Mouse (Mus musculus) left cerebral cortex, adult 18-20 months (tissue): ENCODE measurements around the gene Gatd1. TPM values are rescaled to one million over a fixed set of nuclear protein-coding genes. Genes with fewer than 3 reads are reported as not detected.

Experiments used
- DNase-seq, 2 experiments: peaks; one replicate each; pipeline ENCODE4 v3.0.0; 2021 to 2022; ENCODE audit warnings: low spot score in 2 of 2, mixed read lengths in 1 of 2
- total RNA-seq, 2 experiments: library from RNA; stranded (reverse); gene quantifications; 2 replicates each; pipeline ENCODE4 v1.2.3; 2021

Gene Gatd1
- total RNA-seq, 2 experiments from 2014 or later: 40.4 to 45.1 TPM

GRCm38 (mm10) chr7:141392552-141393222 lies 21.2 kb downstream of the Gatd1 start:
- no peak for DNase-seq

DNA sequence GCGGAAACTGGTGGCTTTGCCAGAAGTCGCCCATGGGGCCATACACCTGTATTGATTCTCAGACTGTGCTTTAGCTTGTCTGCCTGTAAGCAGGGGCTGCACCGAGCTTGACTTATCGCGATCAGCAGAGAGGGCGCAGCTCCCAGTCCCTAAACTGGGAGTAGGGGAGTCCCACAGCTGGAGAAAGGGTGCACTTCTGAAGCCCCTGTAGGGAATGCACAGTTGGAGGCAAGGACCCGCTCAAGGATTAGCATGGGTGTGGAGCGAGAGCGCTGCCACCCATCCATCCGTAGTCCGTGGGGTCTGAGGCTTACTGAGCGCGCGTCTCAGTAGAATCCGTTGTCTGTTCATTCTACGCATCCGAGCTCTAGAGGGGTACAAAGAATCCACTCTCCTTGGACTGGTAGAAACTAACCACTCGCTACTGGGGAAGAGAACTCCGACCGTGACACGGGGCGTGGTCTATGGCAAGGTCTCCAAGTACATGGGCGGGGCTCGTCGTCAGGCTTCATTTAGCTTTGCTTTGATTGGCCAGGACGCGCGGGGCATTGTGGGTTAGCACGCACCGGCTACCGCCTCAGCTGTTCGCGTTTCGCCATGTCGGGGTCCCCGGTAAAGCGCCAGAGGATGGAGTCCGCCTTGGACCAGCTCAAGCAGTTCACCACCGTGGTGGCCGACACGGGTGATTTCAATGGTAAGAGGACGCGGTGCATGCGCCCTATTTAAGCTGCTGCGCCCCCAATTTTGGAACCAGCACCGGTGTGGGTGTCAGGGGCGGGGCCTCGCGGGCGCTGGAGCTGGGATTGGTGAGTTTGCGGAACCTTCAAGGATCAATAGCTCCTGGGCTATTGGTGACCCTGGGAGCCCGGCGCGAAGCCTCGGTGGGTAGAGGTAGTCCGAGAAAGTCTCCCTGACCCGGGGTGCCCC lies 22.0 kb downstream of the Gatd1 start, which contains the start of gene Taldo1:
TSS of gene Taldo1 (plus strand) at position 575 of the 927 bp plus-strand sequence.
- DNase-seq: peak; percentile 96 to 97

DNA sequence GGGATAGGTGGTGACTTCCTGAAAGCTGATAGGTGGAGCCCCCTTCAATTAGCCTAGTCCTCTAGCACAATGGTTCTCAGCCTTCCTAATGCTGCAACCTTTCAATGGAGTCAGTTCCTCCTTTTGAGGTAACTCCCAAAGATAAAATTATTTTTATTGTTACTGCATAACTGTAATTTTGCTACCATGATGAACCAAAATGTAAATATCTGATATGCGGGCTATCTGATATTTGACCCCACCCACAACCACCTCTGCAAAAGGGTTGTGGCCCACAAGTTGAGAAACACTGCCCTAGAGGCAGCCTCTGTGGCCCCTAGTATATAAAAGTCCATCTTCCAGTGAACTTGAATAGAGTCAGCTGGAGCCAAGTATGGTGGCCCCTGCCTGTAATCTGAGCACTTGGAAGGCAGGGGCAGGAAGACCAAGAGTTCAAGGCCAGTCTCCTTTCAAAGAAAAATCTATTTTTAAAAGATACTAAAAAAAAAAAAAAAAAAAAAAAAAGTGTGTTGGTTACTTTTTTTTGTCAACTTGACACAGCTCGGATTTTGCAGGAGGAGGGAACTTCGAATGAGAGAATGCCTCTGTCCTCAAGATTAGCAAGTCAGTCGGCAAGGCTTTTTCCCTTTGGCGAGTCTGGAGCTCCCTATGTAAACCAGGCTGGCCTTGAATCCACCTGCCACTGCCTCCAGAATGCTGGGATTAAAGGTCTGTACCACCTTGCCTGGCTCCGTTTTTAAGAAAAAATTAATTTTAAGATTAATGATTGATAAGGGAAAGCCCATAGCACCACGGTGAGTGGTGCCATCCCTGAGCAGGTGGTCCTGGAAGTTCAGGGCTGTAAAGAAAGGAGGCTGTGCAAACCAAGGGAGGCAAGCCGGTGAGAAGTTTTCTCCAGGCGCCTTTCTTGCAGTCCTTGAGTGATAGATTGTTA lies 23.3 kb downstream of the Gatd1 start:
- no peak for DNase-seq

DNA sequence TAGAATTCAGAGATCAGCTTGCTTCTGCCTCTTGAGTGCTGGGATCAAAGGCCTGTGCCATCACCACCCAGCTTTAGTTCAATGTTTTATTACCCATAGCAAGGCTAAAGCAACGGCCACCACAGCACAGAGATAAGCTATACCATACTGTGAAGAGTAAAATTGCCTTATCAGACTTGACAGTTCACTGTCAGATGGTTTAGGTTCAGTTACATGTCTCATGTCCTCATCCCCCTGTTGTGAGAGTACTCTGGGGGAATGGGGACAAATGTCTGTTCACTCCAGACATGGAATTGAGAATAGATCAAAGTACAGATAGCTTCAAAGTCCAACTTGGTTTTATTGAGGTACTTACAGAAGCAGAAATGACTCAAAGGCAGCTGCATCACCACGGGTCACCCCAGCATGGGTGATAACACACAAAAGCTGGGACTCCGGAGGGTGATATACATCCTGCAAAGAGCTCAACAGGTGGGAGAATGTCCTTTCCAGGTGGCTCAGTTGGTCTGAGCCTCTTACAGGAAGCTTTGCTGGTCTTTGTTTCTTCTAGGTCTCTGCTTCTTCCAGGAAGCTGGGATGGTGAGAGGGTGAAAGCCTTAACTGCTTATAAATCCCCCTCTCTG lies 25.3 kb downstream of the Gatd1 start:
- DNase-seq: no peak

DNA sequence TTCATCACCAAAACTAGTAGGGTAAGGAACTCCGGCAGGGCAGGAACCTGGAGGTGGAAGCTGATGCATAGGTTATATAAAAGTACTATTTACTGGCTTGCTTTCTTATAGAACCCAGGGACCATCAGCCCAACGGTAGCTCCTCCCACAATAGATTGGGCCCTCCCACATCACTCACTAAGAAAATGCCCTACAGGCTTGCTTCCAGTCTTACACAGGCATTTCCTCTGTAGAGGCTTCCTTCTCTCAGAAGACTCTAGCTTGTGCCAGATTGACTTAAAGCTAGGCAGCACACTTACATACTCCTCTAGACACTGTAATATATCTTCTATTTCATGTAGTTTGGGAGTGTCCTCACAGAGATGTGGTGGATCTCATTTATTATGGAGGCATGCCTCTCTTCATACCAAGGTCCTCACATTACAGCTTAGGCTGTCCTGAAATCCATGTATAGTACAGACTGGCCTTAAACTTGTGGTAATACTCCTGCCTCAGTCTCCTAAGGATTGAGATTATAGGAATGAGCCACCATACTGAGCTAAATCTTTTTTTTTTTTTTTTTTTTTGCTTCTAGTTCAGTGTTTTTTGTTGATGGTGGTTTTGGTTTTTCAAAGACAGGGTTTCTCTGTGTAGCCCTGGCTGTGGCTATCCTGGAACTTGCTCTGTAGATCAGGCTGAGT lies 26.0 kb downstream of the Gatd1 start:
- no peak for DNase-seq

- no peak for DNase-seq
Measured at GRCm38 (mm10) chr7:141381068-141381835, 32.7 kb downstream of the Gatd1 start.

DNA sequence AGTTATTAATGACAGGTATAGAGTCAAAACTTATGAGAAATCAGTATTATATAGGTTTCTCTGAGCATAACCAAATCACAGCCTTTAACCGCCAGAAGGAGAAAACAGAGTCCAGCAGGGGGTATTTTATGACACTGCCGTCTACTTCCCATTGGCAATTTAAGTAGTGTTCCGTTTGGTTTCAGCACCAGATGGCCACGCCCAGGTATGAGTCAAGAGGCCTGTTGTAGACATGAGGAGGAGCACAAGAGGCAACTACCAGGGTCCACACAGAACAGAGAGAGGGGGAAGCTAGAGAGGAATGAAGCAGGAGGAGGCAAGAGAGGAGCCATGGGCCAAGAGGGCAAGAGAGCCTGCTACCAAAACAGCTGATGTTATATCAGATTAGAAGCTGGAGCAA lies 34.4 kb downstream of the Gatd1 start:
- no peak for DNase-seq

DNA sequence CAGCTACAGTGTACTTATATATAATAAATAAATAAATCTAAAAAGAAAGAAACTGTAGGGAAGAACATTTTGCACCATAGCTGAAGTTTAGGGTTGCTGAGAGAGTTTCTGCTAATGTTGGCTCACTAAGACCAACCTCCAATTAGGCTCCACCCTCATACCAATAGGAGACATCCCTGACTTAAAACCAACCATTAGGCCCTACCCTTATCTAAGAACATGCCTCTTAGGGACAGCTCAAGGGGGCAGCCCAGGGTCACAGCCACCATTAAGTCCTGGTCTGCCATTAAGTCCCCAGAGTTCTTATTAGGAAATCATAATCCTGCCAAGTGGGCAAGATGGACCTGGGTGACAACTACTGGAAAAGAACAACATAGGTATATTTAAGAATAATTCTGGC lies 39.5 kb downstream of the Gatd1 start:
- no peak for DNase-seq

DNA sequence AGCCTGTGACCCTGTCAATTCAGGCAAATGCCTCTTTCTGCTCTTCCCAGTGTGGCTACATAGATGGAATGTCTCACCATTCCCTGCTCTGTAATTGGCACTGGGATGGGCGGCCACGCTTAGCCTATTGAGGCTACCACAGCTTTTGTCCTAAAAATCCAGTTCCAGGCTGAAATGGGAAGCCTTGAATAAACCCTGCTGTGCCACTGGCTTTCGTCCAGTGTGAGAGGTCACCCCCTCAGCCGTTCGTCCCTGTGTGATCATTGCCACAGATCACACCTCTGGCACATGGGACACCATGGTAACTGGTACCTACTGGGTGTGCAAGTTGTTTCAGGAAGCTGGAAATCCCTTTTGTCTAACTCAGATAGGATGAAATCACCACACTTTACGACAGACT lies 40.3 kb downstream of the Gatd1 start:
- DNase-seq: no peak

DNA sequence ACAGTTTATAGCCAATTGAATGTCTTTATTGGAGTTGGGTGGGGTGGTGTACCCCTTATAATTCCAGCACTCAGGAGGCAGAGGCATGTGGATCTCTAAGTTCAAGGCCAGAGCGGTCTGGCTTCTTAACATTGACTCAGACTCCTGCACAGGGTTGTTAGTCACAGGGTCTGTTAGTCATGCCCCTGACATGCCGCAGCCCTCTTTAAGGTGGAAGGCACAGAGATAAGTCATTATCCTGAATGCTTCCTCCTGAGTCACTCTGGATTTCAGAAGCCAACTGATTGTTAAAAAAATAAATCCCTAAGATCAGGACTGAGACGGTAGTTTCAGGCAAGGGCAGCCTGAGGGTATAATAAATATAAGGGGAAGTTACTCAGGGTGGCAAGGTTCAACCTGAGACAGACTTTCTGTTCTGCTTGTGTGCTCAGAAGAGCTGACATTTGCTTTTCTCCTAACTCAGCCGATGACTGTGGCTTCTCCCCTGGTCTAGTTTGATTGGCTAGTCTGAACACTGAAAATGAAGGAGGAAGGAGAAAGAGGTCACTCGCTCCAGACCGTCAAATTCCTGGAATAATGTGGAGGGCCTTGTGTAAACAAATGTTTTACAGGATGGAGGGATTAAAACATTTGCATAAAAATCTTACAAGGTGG lies 41.9 kb downstream of the Gatd1 start:
- DNase-seq: no peak

- no peak for DNase-seq
Measured at GRCm38 (mm10) chr7:141369918-141370317, 44.0 kb downstream of the Gatd1 start.

GRCm38 (mm10) chr7:141367358-141367757 lies 46.6 kb downstream of the Gatd1 start:
- DNase-seq: no peak

- DNase-seq: no peak
Measured at GRCm38 (mm10) chr7:141365049-141365445, 48.9 kb downstream of the Gatd1 start.

GRCm38 (mm10) chr7:141364349-141365048 lies 49.4 kb downstream of the Gatd1 start:
- no peak for DNase-seq

GRCm38 (mm10) chr7:141363752-141364125 lies 50.2 kb downstream of the Gatd1 start:
- DNase-seq: no peak

DNA sequence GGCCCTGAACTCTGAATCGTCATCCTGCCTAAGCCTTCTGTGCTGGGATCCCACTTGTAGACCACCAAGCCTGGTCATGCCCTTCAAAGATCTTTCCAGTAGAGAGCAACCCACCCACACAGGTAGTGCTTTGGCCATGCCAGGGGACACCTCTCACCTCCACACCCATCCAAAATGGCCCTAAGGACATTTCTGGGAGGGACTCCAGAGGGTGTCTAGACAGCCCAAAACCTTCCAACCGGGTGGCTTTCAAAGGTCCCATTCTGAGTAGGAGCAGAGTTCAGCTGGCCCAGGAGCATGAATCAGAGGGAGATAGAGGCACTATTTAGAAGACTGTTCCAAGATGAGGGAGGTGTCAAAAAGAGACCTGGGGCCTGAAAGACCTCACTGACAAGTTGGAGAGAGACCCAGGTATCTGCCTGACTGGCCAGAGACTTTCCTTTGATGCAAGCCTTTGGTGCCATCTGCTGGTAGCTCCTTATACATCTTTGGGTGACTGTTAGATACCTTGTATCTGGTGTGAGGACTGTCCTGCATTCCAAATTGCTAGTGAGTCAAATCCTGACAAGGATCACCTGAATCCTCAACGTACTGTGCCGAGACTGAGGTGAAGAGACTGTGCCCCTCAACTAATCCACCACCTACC lies 50.7 kb downstream of the Gatd1 start:
- DNase-seq: peak; percentile 74 to 86

- no peak for DNase-seq
Measured at GRCm38 (mm10) chr7:141361510-141361909, 52.4 kb downstream of the Gatd1 start.
